Mouse (Mus musculus) CH12.LX (cell line): ENCODE results near the gene Pdzd2.

Experiments used
- CHD2 ChIP-seq: IDR thresholded peaks from 2 replicates; pipeline ENCODE4 v1.6.1; 2011; ENCODE audit warnings: low read length, improper control_type of control experiment
- CTCF ChIP-seq, 2 experiments: IDR thresholded peaks in 1 of 2; conservative IDR thresholded peaks in 1 of 2; 2 replicates each; pipeline ENCODE4 v1.5.1; 2011 to 2012; ENCODE audit warnings: low read depth in 2 of 2, low read length in 2 of 2, improper control_type of control experiment in 1 of 2, inconsistent platforms in 1 of 2, mild to moderate bottlenecking in 1 of 2, moderate library complexity in 1 of 2
- E2F4 ChIP-seq: IDR thresholded peaks from 2 replicates; pipeline ENCODE4 v1.6.1; 2011; ENCODE audit warnings: low read depth, low read length, improper control_type of control experiment; ENCODE audit not compliant: insufficient replicate concordance
- EP300 ChIP-seq: IDR thresholded peaks from 2 replicates; pipeline ENCODE4 v1.6.1; 2011; ENCODE audit warnings: low read length, improper control_type of control experiment
- GABPA ChIP-seq: IDR thresholded peaks from 2 replicates; pipeline ENCODE4 v1.6.1; 2012; ENCODE audit warnings: low read depth, low read length, improper control_type of control experiment, inconsistent platforms; ENCODE audit not compliant: insufficient replicate concordance
- HCFC1 ChIP-seq: IDR thresholded peaks from 2 replicates; pipeline ENCODE4 v1.6.1; 2012; ENCODE audit warnings: low read depth, mild to moderate bottlenecking, inconsistent platforms, low read length, improper control_type of control experiment
- MAFK ChIP-seq: IDR thresholded peaks from 2 replicates; pipeline ENCODE4 v1.6.1; 2011; ENCODE audit warnings: low read length, improper control_type of control experiment; ENCODE audit not compliant: insufficient replicate concordance
- MAX ChIP-seq: IDR thresholded peaks from 2 replicates; pipeline ENCODE4 v1.6.1; 2011; ENCODE audit warnings: low read length, improper control_type of control experiment
- MEF2A ChIP-seq: IDR thresholded peaks from 2 replicates; pipeline ENCODE4 v1.6.1; 2014; ENCODE audit warnings: low read depth, mild to moderate bottlenecking, inconsistent platforms, low read length, improper control_type of control experiment, borderline replicate concordance
- POLR2A ChIP-seq: IDR thresholded peaks from 2 replicates; pipeline ENCODE4 v1.6.1; 2011; ENCODE audit warnings: low read depth, mild to moderate bottlenecking, improper control_type of control experiment, low read length
- SIN3A ChIP-seq: IDR thresholded peaks from 2 replicates; pipeline ENCODE4 v1.6.1; 2012; ENCODE audit warnings: low read length, improper control_type of control experiment, inconsistent platforms
- SMC3 ChIP-seq: IDR thresholded peaks from 2 replicates; pipeline ENCODE4 v1.6.1; 2011; ENCODE audit warnings: low read depth, low read length, improper control_type of control experiment
- ZNF384 ChIP-seq: IDR thresholded peaks from 2 replicates; pipeline ENCODE4 v1.6.1; 2012; ENCODE audit warnings: low read depth, low read length, improper control_type of control experiment, inconsistent platforms

GRCm38 (mm10) chr15:12367306-12368080 is 372.2 kb downstream of the Pdzd2 start:
- TF ChIP-seq CTCF (conservative IDR thresholded peaks at IDR 0.05 in 1 of 2, IDR thresholded peaks at IDR 0.05 in 1 of 2; ENCODE audit: low read depth in 2 of 2, low read length in 2 of 2) (no peak), SMC3 (no peak), POLR2A (no peak), HCFC1 (no peak), MAFK (no peak), ZNF384 (no peak), MAX (no peak), GABPA (no peak), EP300 (no peak), SIN3A (no peak), CHD2 (no peak), MEF2A (no peak), E2F4 (no peak)
